Mouse (Mus musculus) retina, postnatal 7 days (tissue): ENCODE data around the gene Rpl9-ps1.

Experiments
- DNase-seq: peaks from one replicate; pipeline ENCODE4 v3.0.0-alpha.2; 2012; ENCODE audit warnings: low read depth, low spot score

Rpl9-ps1 gene

GRCm38 (mm10) chr11:83623586-83623985 lies 21.8 kb downstream of the Rpl9-ps1 start:
- DNase-seq = no peak

- no peak for DNase-seq
These were observed 26.4 kb downstream of the Rpl9-ps1 start for GRCm38 (mm10) chr11:83619037-83619436.

GRCm38 (mm10) chr11:83618238-83618637 lies 27.2 kb downstream of the Rpl9-ps1 start:
- DNase-seq = no peak

GRCm38 (mm10) chr11:83616586-83616985 lies 28.8 kb downstream of the Rpl9-ps1 start:
- DNase-seq = no peak

DNA sequence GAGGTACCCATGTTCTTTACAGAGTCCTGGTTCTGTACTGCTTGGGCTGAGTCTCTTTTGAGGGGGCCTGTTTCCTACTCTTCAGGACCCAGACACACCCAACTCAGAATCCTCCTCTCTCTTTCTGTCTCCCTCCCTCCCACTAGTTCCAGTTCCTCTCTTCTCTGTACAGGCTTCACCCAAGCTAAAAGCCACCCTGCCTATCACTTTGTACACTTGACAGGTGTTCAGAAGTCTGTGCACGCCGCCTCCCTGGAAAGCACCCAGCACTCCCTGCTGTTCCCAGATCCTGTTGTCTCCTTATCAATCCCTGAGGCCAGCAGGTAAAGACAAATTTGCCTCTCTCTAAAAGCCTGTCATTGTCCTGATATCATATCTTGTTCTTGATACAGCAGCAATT lies 34.5 kb downstream of the Rpl9-ps1 start:
- DNase-seq = no peak

- DNase-seq = no peak
These were observed 39.0 kb downstream of the Rpl9-ps1 start for GRCm38 (mm10) chr11:83606396-83606795.

GRCm38 (mm10) chr11:83605535-83605934 lies 39.9 kb downstream of the Rpl9-ps1 start:
- no peak for DNase-seq

- no peak for DNase-seq
These were observed 40.7 kb downstream of the Rpl9-ps1 start for GRCm38 (mm10) chr11:83604698-83605097.

DNA sequence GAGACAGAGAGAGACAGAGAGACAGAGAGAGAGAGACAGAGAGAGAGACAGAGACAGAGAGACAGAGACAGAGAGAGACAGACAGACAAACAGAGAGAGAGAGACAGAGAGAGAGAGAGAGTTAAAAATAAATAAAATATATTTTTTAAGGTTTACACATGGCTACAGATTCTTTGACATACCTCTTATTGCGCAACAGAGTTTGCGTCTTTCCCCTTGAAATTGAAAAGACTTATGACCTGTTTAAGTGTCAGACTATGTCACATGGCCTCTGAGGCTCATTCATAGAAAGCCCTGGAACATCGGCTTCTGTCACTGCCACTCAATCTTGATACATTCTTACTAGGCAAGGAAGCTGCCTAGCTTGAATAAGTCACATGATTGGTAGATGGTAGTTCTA lies 42.0 kb downstream of the Rpl9-ps1 start:
- no peak for DNase-seq

GRCm38 (mm10) chr11:83600576-83600975 lies 44.8 kb downstream of the Rpl9-ps1 start:
- no peak for DNase-seq

GRCm38 (mm10) chr11:83598991-83599390 lies 46.4 kb downstream of the Rpl9-ps1 start:
- no peak for DNase-seq

DNA sequence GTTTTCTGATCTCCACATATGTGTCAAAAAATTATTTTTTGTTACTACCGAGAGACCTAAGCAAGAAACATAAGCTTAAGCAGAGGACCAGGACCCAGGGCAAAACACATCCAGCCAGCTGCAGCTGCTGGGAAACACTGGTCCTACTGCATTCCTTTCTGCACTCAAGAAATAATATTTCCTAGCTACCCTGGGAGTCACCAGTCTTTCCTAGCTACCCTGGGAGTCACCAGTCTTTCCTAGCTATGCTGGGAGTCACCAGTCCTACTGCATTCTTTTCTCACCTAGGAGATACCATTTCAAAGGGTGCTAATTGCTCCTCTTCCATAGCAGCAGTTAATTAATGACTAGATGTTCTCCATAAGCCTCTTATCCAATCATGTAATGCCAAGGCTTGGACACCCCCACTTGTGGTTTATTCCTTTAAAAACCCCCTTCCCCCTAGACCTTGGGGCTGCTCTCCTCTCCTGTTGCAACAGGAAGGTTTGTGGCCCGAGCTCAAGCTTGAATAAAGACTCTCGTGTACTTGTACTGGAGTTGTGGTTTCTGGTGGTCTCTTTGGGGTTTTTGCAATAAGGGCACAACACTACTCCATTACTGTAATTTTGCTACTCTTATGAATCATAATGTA lies 47.1 kb downstream of the Rpl9-ps1 start:
- no peak for DNase-seq

GRCm38 (mm10) chr11:83597796-83598195 lies 47.6 kb downstream of the Rpl9-ps1 start:
- no peak for DNase-seq

GRCm38 (mm10) chr11:83595669-83596455 lies 49.6 kb downstream of the Rpl9-ps1 start:
- DNase-seq = no peak
